8 mouse cellular contexts compared by ENCODE assay signal in genomic region chr9:110448857-110449617, GRCm38 (mm10). TPM values are rescaled to one million over a fixed set of nuclear protein-coding genes. Genes with fewer than 3 reads are reported as not detected.
DNase-seq lines count a peak whose midpoint lies in the region; ATAC-seq and TF ChIP-seq lines count a peak whose summit lies in the region.

No protein-coding gene starts in this region.

- no peak overlapping the region for H3K27ac ChIP-seq in forebrain, embryonic 16.5 days (ENCODE audit: low read length)
- H3K27ac ChIP-seq in layer of hippocampus, adult 2 months, result no peak overlapping the region
- no peak overlapping the region for H3K27ac ChIP-seq in thymus, adult 2 months (ENCODE audit: control insufficient read depth, insufficient read depth, low read length)

- peaks cover 54% of the 10 kb centered on the region for H3K36me3 ChIP-seq in G1E (replicated peaks)
- H3K36me3 ChIP-seq in forebrain, embryonic 16.5 days (ENCODE audit: control insufficient read depth, insufficient read depth), result 0 out of 2 replicates have a peak, but pooled peaks cover 4% of the 10 kb centered on the region
- H3K36me3 ChIP-seq in thymus, adult 2 months (ENCODE audit: control insufficient read depth, insufficient read depth, low read length), result no peaks in the 10 kb centered on the region

- H3K4me3 ChIP-seq in G1E (ENCODE audit: low read depth, low read length), result peak overlapping the region; percentile 23; the same call in 1 of the 2 replicates
- H3K4me3 ChIP-seq in forebrain, embryonic 16.5 days (replicated peaks; ENCODE audit: low read length), result no peak overlapping the region
- no peak overlapping the region for H3K4me3 ChIP-seq in layer of hippocampus, adult 2 months
- no peak overlapping the region for H3K4me3 ChIP-seq in lung, adult 2 months (replicated peaks; ENCODE audit: extremely low read depth, low read depth, low read length)
- no peak overlapping the region for H3K4me3 ChIP-seq in thymus, adult 2 months (ENCODE audit: control insufficient read depth, insufficient read depth, low read length)

- no peak for TF ChIP-seq POLR2A in lung, adult 2 months (IDR thresholded peaks at IDR 0.05; ENCODE audit: borderline replicate concordance, extremely low read depth, low read depth, low read length)
- TF ChIP-seq POLR2A in thymus, adult 2 months (IDR thresholded peaks at IDR 0.05; ENCODE audit: control insufficient read depth, extremely low read depth, insufficient read depth, low read length, poor library complexity), result no peak

- no peak overlapping the region for H3K4me2 ChIP-seq in forebrain, embryonic 16.5 days (ENCODE audit: low read length)

- peaks cover 9% of the 10 kb centered on the region for H3K4me1 ChIP-seq in G1E (ENCODE audit: insufficient read depth, low read depth, low read length)
- H3K4me1 ChIP-seq in forebrain, embryonic 16.5 days (replicated peaks; ENCODE audit: control insufficient read depth, insufficient read depth, low read length), result no peaks in the 10 kb centered on the region
- H3K4me1 ChIP-seq in lung, adult 2 months (ENCODE audit: control insufficient read depth, insufficient read depth, low read length), result peaks cover 6% of the 10 kb centered on the region
- H3K4me1 ChIP-seq in thymus, adult 2 months (replicated peaks; ENCODE audit: control insufficient read depth, insufficient read depth, low read length), result peaks cover 13% of the 10 kb centered on the region; the same call in 1 of the 2 replicates

- WGBS in forebrain, embryonic 16.5 days, result 27% methylated on average over 11 of the region's 11 CpGs
- 18% methylated on average over 11 of the region's 11 CpGs for WGBS in lung, adult 2 months
- WGBS in thymus, adult 2 months, result 20% methylated on average over 11 of the region's 11 CpGs

- no peak overlapping the region for H3K9ac ChIP-seq in forebrain, embryonic 16.5 days (replicated peaks; ENCODE audit: low read depth, low read length)

- peak; percentile 60 for DNase-seq in G1E (ENCODE audit: low spot score)
- peak; percentile 72 to 78 for DNase-seq in cerebellum, adult 18-20 months
- DNase-seq in heart, postnatal 4 days, result peak; percentile 83
- DNase-seq in layer of hippocampus, adult 2 months (ENCODE audit: low spot score in 2 of 2), result peak; percentile 76 to 83
- peak; percentile 59 for DNase-seq in lung, adult 2 months
- peak; percentile 11 for DNase-seq in ovary, adult 18-20 months (ENCODE audit: low spot score)
- DNase-seq in thymus, adult 2 months, result peak; percentile 73

- H3K27me3 ChIP-seq in G1E (ENCODE audit: insufficient read depth, low read length), result no peaks in the 10 kb centered on the region
- no peaks in the 10 kb centered on the region for H3K27me3 ChIP-seq in forebrain, embryonic 16.5 days (replicated peaks; ENCODE audit: control insufficient read depth, insufficient read depth, low read length)
- no peaks in the 10 kb centered on the region for H3K27me3 ChIP-seq in thymus, adult 2 months (ENCODE audit: control insufficient read depth, insufficient read depth, low read length)

- TF ChIP-seq CTCF in G1E (IDR thresholded peaks at IDR 0.05; ENCODE audit: low read depth, low read length), result peak; percentile 63; the same call in 1 of the 2 replicates
- TF ChIP-seq CTCF in layer of hippocampus, adult 2 months (conservative IDR thresholded peaks at IDR 0.05), result peak; percentile 79
- TF ChIP-seq CTCF in lung, adult 2 months (IDR thresholded peaks at IDR 0.05; ENCODE audit: insufficient read depth, low read length), result peak; percentile 40
- no peak for TF ChIP-seq CTCF in thymus, adult 2 months (IDR thresholded peaks at IDR 0.05; ENCODE audit: borderline replicate concordance, control insufficient read depth, extremely low read depth, insufficient read depth, low read length, poor library complexity)

- H3K9me3 ChIP-seq in G1E (replicated peaks), result no peaks in the 10 kb centered on the region
- H3K9me3 ChIP-seq in forebrain, embryonic 16.5 days (ENCODE audit: control insufficient read depth, low read length), result no peaks in the 10 kb centered on the region

- ATAC-seq in G1E (ENCODE audit: extremely low read depth, insufficient number of reproducible peaks, low FRiP score, poor library complexity, severe bottlenecking), result 0 out of 2 replicates have a peak, but pooled peaks have one; percentile 4
- peak; percentile 91 for ATAC-seq in forebrain, embryonic 16.5 days

RNA-seq across cellular contexts. Expression of gene Klhl18, which starts 27.5 kb away (rescaled TPM):
- total RNA-seq in G1E (2014; fragmentation: Nextera tagmentation), result 11.4 and 20.8 TPM in 2 replicates
- total RNA-seq in G1E (2017), result 6.3 and 6.5 TPM in 2 replicates
- 4.7 and 5.7 TPM in 2 replicates for polyA plus RNA-seq in G1E (2012)
- polyA plus RNA-seq in forebrain, embryonic 16.5 days (2015; fragmentation: Nextera tagmentation; extraction: Ambion mirVana), result 15.2 and 19.3 TPM in 2 replicates
- total RNA-seq in heart, postnatal 4 days (2021), result 10 to 100 TPM; 11.2 to 12.9 TPM
- 10 to 100 TPM; 22.0 to 25.4 TPM for total RNA-seq in layer of hippocampus, adult 2 months (2021)
- 19.2 and 21.1 TPM in 2 replicates for polyA plus RNA-seq in lung, adult 2 months (2012; rRNA removed)
- polyA plus RNA-seq in thymus, adult 2 months (2012; rRNA removed), result 19.0 and 21.2 TPM in 2 replicates

RNA-seq across cellular contexts. Expression of gene Kif9, which starts 27.7 kb away (rescaled TPM):
- 2.1 and 2.9 TPM in 2 replicates for total RNA-seq in G1E (2014; fragmentation: Nextera tagmentation)
- total RNA-seq in G1E (2017), result 2.0 and 3.1 TPM in 2 replicates
- 0.10 and 0.14 TPM in 2 replicates for polyA plus RNA-seq in G1E (2012)
- 3.0 TPM in 2 replicates for polyA plus RNA-seq in forebrain, embryonic 16.5 days (2015; fragmentation: Nextera tagmentation; extraction: Ambion mirVana)
- under 1 TPM; 0.20 to 0.29 TPM for total RNA-seq in heart, postnatal 4 days (2021)
- total RNA-seq in layer of hippocampus, adult 2 months (2021), result 1 to 10 TPM; 3.5 to 3.7 TPM
- 2.9 and 5.8 TPM in 2 replicates for polyA plus RNA-seq in lung, adult 2 months (2012; rRNA removed)
- polyA plus RNA-seq in thymus, adult 2 months (2012; rRNA removed), result 0.90 and 1.6 TPM in 2 replicates

RNA-seq across cellular contexts. Expression of gene Ngp, which starts 29.5 kb away (rescaled TPM):
- total RNA-seq in G1E (2014; fragmentation: Nextera tagmentation), result not detected in 2 replicates
- total RNA-seq in G1E (2017), result 0.11 and 0.12 TPM in 2 replicates
- 0.08 TPM in 1 of 2 replicates, not detected in the other for polyA plus RNA-seq in G1E (2012)
- 0.51 and 1.2 TPM in 2 replicates for polyA plus RNA-seq in forebrain, embryonic 16.5 days (2015; fragmentation: Nextera tagmentation; extraction: Ambion mirVana)
- 1 to 10 TPM; 1.8 to 3.2 TPM for total RNA-seq in heart, postnatal 4 days (2021)
- total RNA-seq in layer of hippocampus, adult 2 months (2021), result not detected
- polyA plus RNA-seq in lung, adult 2 months (2012; rRNA removed), result 0.36 and 3.4 TPM in 2 replicates
- 10.6 and 19.4 TPM in 2 replicates for polyA plus RNA-seq in thymus, adult 2 months (2012; rRNA removed)

RNA-seq across cellular contexts. Expression of gene Ptpn23, which starts 41.0 kb away (rescaled TPM):
- total RNA-seq in G1E (2014; fragmentation: Nextera tagmentation), result 55.8 and 58.9 TPM in 2 replicates
- total RNA-seq in G1E (2017), result 6.9 and 8.2 TPM in 2 replicates
- 62.3 and 93.5 TPM in 2 replicates for polyA plus RNA-seq in G1E (2012)
- 21.3 and 27.2 TPM in 2 replicates for polyA plus RNA-seq in forebrain, embryonic 16.5 days (2015; fragmentation: Nextera tagmentation; extraction: Ambion mirVana)
- total RNA-seq in heart, postnatal 4 days (2021), result 10 to 100 TPM; 32.4 to 33.7 TPM
- 10 to 100 TPM; 57.2 to 57.8 TPM for total RNA-seq in layer of hippocampus, adult 2 months (2021)
- polyA plus RNA-seq in lung, adult 2 months (2012; rRNA removed), result 24.9 and 34.0 TPM in 2 replicates
- 46.4 and 59.4 TPM in 2 replicates for polyA plus RNA-seq in thymus, adult 2 months (2012; rRNA removed)

Comparison
In these comparisons a context has a peak if more than half of its experiments do, and no peak if none do; other contexts are left out.
1. DNase-seq: peak in every context shown above with its lines; median percentile 83 in heart, postnatal 4 days; 80 in layer of hippocampus, adult 2 months; 75 in cerebellum, adult 18-20 months; 73 in thymus, adult 2 months; 60 in G1E; 59 in lung, adult 2 months; 11 in ovary, adult 18-20 months.